Mouse (Mus musculus) ES-E14 (cell line): Measurements from ENCODE around the gene Pbld1. TPM values are rescaled to one million over a fixed set of nuclear protein-coding genes. Genes with fewer than 3 reads are reported as not detected.

Experiments used
- DNase-seq: peaks from one replicate; pipeline ENCODE4 v3.0.0-alpha.2; 2013; ENCODE audit warnings: low read depth, low spot score
- H3K27ac ChIP-seq: 2 replicates; pipeline ENCODE4 v1.5.1; 2012; ENCODE audit warnings: low read depth, mild to moderate bottlenecking, low read length, moderate library complexity, mixed read lengths; ENCODE audit not compliant: poor library complexity, insufficient read depth, severe bottlenecking
- H3K36me3 ChIP-seq: 2 replicates; pipeline ENCODE4 v1.6.1; 2012; ENCODE audit warnings: mild to moderate bottlenecking, low read length, moderate library complexity, mixed read lengths; ENCODE audit not compliant: control insufficient read depth, poor library complexity, insufficient read depth, severe bottlenecking
- H3K4me1 ChIP-seq, 2 experiments: fragments of 150-350 bp in 1 of 2; sonication (generic) in 1 of 2; 2 replicates each; pipeline ENCODE4 v1.6.1; 2012; ENCODE audit warnings: low read length in 2 of 2, mild to moderate bottlenecking in 1 of 2, mixed read lengths in 1 of 2; ENCODE audit not compliant: control insufficient read depth in 2 of 2, insufficient read depth in 2 of 2, poor library complexity in 1 of 2
- H3K4me3 ChIP-seq, 2 experiments: fragments of 150-350 bp in 1 of 2; sonication (generic) in 1 of 2; 2 replicates each; pipeline ENCODE4 v1.5.1; 2012; ENCODE audit warnings: low read length in 2 of 2, low read depth in 1 of 2, mild to moderate bottlenecking in 1 of 2, mixed read lengths in 1 of 2; ENCODE audit not compliant: insufficient read depth in 1 of 2, poor library complexity in 1 of 2, severe bottlenecking in 1 of 2
- H3K9ac ChIP-seq: 2 replicates; pipeline ENCODE4 v1.6.1; 2012; ENCODE audit warnings: low read depth, mild to moderate bottlenecking, low read length, mixed read lengths; ENCODE audit not compliant: poor library complexity, insufficient read depth, severe bottlenecking
- H3K9me3 ChIP-seq: fragments of 150-350 bp; sonication (generic); 2 replicates; pipeline ENCODE4 v1.6.1; 2012; ENCODE audit warnings: low read depth, mild to moderate bottlenecking, low read length; ENCODE audit not compliant: control insufficient read depth, insufficient read depth
- CHD2 ChIP-seq: IDR thresholded peaks from 2 replicates; pipeline ENCODE4 v1.6.1; 2014; ENCODE audit warnings: mild to moderate bottlenecking, low read depth, low read length, inconsistent platforms
- HCFC1 ChIP-seq: IDR thresholded peaks from 2 replicates; pipeline ENCODE4 v1.6.1; 2012; ENCODE audit warnings: low read length, inconsistent platforms, borderline replicate concordance; ENCODE audit not compliant: insufficient read depth
- MAFK ChIP-seq: IDR thresholded peaks from 2 replicates; pipeline ENCODE4 v1.6.1; 2014; ENCODE audit warnings: mild to moderate bottlenecking, low read depth, low read length, inconsistent platforms; ENCODE audit not compliant: insufficient read depth
- ZC3H11A ChIP-seq: IDR thresholded peaks from 2 replicates; pipeline ENCODE4 v1.6.1; 2012; ENCODE audit warnings: low read depth, mild to moderate bottlenecking, inconsistent platforms, low read length, borderline replicate concordance
- ZNF384 ChIP-seq: IDR thresholded peaks from 2 replicates; pipeline ENCODE4 v1.6.1; 2012; ENCODE audit warnings: low read depth, low read length, inconsistent platforms
- in situ Hi-C, 2 experiments: fragments of 600-800 bp; cut with MboI; formaldehyde crosslinking; loops; one replicate each; pipeline ENCODE4 v1.15.1; 2025; ENCODE audit warnings: low sequenced_read_pairs in 2 of 2, inconsistent platforms in 1 of 2; ENCODE audit not compliant: unreplicated experiment in 2 of 2
- total RNA-seq: library from RNA; depleted of rRNA; stranded (reverse); fragments of 300-350 nt; gene quantifications from 2 replicates; pipeline ENCODE4 v1.2.3, GENCODE M21; 2012

Gene Pbld1
- total RNA-seq, 1 experiment: 3.6 TPM

DNA sequence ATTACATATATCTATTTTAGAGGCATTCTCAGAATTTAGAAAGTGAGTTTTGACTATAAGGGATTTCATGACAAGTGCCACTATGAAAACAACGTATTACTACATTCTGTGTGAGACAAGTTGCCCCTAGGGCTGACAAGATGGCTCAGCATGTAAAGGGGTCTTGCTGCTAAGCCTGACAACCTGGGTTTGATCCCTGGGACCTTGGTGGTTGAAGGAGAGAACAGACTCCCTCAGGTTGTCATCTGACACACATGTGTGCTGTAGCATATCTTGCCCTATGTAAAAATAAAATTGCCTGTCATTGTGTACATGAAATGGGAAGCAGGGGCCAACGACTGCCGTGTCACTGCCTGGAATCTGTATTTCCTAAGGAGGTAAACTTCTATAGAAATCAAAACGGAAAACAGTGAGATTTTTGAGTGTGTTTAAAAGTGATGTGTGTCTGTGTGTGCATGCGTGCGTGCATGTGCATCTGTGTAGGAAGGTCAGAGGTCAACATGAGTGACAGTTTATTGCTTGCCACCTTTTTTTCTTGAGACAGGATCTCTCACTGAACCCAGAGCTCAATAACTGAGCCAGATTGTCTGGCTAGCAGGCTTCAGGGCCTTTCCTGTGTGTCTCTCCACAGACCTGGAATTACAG lies 53.9 kb downstream of the Pbld1 start:
- Histone ChIP-seq H3K27ac (no peak overlapping the region), H3K4me3 (no peak overlapping the region), H3K9ac (no peak overlapping the region), H3K4me1 (no peaks in the 10 kb centered on the region), H3K9me3 (peaks cover 9% of the 10 kb centered on the region), H3K36me3 (no peaks in the 10 kb centered on the region)
- no peak for DNase-seq
- in situ Hi-C loops: no loop called here
- TF ChIP-seq MAFK: no peak
- no peak for TF ChIP-seq ZNF384
- no peak for TF ChIP-seq HCFC1
- no peak for TF ChIP-seq ZC3H11A
- no peak for TF ChIP-seq CHD2

GRCm38 (mm10) chr10:63115881-63116280 lies 55.9 kb downstream of the Pbld1 start:
- in situ Hi-C loops: no loop called here
- H3K4me3 ChIP-seq: no peak overlapping the region

GRCm38 (mm10) chr10:63116376-63116775 lies 56.4 kb downstream of the Pbld1 start:
- no peak for DNase-seq
- Histone ChIP-seq H3K9ac (no peak overlapping the region), H3K27ac (no peak overlapping the region), H3K36me3 (no peaks in the 10 kb centered on the region), H3K4me3 (no peak overlapping the region), H3K4me1 (no peaks in the 10 kb centered on the region), H3K9me3 (peaks cover 5% of the 10 kb centered on the region)
- no peak for TF ChIP-seq CHD2
- no peak for TF ChIP-seq MAFK
- TF ChIP-seq ZNF384: no peak
- TF ChIP-seq ZC3H11A: no peak
- no peak for TF ChIP-seq HCFC1
- in situ Hi-C loops: no loop called here

More at GRCm38 (mm10) chr10:63115881-63116280, 55.9 kb downstream of the Pbld1 start:
- TF ChIP-seq HCFC1 (no peak), MAFK (no peak), ZNF384 (no peak), CHD2 (no peak), ZC3H11A (no peak)
- DNase-seq: no peak
- H3K36me3 ChIP-seq: no peaks in the 10 kb centered on the region
- H3K4me1 ChIP-seq: no peaks in the 10 kb centered on the region
- peaks cover 9% of the 10 kb centered on the region for H3K9me3 ChIP-seq
- H3K9ac ChIP-seq: no peak overlapping the region
- no peak overlapping the region for H3K27ac ChIP-seq

DNA sequence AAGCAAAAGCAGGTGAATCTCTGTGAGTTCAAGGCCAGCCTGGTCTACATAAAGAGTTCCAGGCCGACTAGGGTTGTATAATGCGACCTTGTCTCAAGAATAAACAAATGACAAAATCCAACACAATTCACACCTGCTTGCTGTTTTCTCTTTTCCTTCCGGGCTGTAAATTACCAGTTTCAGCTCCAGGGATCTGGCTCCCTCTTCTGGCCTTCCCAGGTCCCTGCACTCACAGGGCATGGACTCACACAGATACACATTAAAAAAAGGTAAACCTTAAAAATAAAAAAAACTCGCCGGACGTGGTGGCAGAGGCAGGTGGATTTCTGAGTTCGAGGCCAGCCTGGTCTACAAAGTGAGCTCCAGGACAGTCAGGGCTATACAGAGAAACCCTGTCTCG lies 57.6 kb downstream of the Pbld1 start:
- in situ Hi-C loops: no loop called here
- no peak for DNase-seq
- Histone ChIP-seq H3K9ac (no peak overlapping the region), H3K36me3 (no peaks in the 10 kb centered on the region), H3K27ac (no peak overlapping the region), H3K4me1 (no peaks in the 10 kb centered on the region; a peak in 1 of 4 replicates), H3K9me3 (peaks cover under 1% of the 10 kb centered on the region; the same call in 1 of the 2 replicates), H3K4me3 (no peak overlapping the region)
- no peak for TF ChIP-seq ZC3H11A
- TF ChIP-seq ZNF384: 0 out of 2 replicates have a peak, but pooled peaks have one; percentile 38
